Mouse (Mus musculus) cerebellum, adult 2 months (tissue): ENCODE results near the gene Rabgap1. TPM values are rescaled to one million over a fixed set of nuclear protein-coding genes. Genes with fewer than 3 reads are reported as not detected.

Source experiments
- DNase-seq, 2 experiments: peaks; one replicate each; pipeline ENCODE4 v3.0.0; 2021
- H3K27ac ChIP-seq: fragments of 200-500 bp; 2 replicates; pipeline ENCODE4 v1.5.1; 2012; ENCODE audit warnings: low read length, control low read depth, inconsistent platforms; ENCODE audit not compliant: insufficient read depth
- H3K27me3 ChIP-seq: fragments of 200-500 bp; 2 replicates; pipeline ENCODE4 v1.6.1; 2012; ENCODE audit warnings: inconsistent platforms, mild to moderate bottlenecking, low read length, moderate library complexity; ENCODE audit not compliant: control insufficient read depth, insufficient read depth
- H3K4me1 ChIP-seq: fragments of 200-500 bp; 2 replicates; pipeline ENCODE4 v1.6.1; 2011; ENCODE audit warnings: low read length; ENCODE audit not compliant: control insufficient read depth, insufficient read depth
- H3K4me3 ChIP-seq: fragments of 200-500 bp; replicated peaks from 2 replicates; pipeline ENCODE3; 2011; ENCODE audit warnings: mild to moderate bottlenecking, low read depth, low read length, control low read depth; ENCODE audit not compliant: insufficient read depth
- CTCF ChIP-seq: fragments of 200-500 bp; IDR thresholded peaks from 2 replicates; pipeline ENCODE4 v1.5.1; 2011; ENCODE audit warnings: low read depth, mild to moderate bottlenecking, control low read depth, low read length, moderate library complexity, borderline replicate concordance; ENCODE audit not compliant: insufficient read depth
- POLR2A ChIP-seq: fragments of 200-500 bp; IDR thresholded peaks from 2 replicates; pipeline ENCODE4 v1.6.1; 2011; ENCODE audit warnings: low read length, control low read depth, borderline replicate concordance; ENCODE audit not compliant: insufficient read depth
- WGBS: fragments of 180-500 bp; shearing (Covaris S2); methylation state at CpG from one replicate; pipeline ENCODE4 v1.1.7; 2018; 5-methylcytosine and 5-hydroxymethylcytosine counted together
- polyA plus RNA-seq: library from polyadenylated mRNA; depleted of rRNA; stranded (reverse); fragments of >200 nt; gene quantifications from 2 replicates; pipeline ENCODE4 v1.2.3, GENCODE M21; 2012; rRNA removed

The Rabgap1 gene
- polyA plus RNA-seq, 1 experiment, result 40.4 TPM

DNA sequence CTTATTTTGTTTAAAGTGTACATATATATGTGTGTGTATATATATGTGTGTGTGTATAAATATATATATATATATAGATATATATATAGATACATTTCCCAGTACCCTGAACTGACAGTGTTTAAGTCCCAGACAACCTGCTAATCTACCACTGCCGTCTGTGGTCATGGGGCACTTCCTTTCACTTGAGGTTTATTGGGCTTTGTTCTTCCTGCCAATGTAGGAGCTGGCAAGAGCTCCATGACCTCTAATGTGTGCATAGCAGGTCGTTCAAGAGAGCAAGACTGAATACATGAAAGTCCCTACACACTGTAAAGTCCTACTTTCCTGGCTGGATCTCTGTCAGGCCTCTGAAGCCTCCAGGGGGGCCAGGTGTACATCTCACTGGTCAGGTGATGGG, 122.5 kb downstream of the Rabgap1 start:
- Histone ChIP-seq H3K27me3 (no peaks in the 10 kb centered on the region), H3K27ac (no peak overlapping the region), H3K4me3 (no peak overlapping the region), H3K4me1 (peaks cover 3% of the 10 kb centered on the region; the same call in 1 of the 2 replicates)
- DNase-seq, result no peak
- TF ChIP-seq CTCF (no peak), POLR2A (no peak)
- WGBS, result 21% methylated on average over 2 of the region's 2 CpGs

DNA sequence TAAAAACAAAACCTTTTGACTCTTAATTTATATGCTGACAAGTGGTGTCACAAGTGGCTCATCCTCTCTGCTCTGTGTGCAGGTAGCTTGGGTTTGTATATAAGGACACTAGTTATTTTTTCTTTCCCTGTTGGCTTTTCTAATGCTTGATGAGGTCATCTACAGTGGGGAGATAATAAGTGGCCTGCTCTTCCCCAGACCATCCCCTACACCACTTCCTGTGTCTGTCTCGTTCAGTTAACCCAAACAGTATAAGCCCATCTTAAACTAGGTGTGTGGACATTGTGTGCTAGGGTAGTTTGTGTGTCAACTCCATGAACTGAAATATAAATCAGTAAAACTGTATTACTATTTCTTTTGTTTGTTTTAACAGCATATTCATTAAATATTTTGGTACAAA, 123.0 kb downstream of the Rabgap1 start:
- 94% methylated on average over 1 of the region's 1 CpGs for WGBS
- Histone ChIP-seq H3K4me1 (peaks cover 3% of the 10 kb centered on the region; the same call in 1 of the 2 replicates), H3K4me3 (no peak overlapping the region), H3K27me3 (no peaks in the 10 kb centered on the region), H3K27ac (no peak overlapping the region)
- no peak for DNase-seq
- no peak for TF ChIP-seq CTCF
- no peak for TF ChIP-seq POLR2A

DNA sequence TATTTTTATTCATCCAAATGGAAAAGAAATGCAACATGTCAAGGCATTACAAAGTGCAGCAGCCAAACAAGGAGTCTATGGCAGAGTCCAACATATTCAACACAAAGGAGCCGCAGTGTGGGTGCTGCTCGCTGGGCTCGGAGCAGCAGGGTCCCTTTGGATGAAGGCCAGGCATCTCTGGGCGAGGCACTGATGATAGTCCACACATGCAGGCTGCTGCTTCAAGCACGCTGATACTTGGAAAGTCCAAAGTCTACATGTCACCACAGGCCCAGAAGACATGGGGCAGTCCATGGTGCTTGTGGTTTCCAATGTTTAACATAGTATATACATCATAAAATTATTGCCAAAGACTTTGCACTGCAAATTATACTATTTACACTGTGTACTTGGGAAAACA, 126.8 kb downstream of the Rabgap1 start:
- TF ChIP-seq CTCF (no peak), POLR2A (no peak)
- H3K27me3 ChIP-seq, result no peaks in the 10 kb centered on the region
- WGBS, result 10% methylated on average over 5 of the region's 5 CpGs
- H3K4me3 ChIP-seq, result no peak overlapping the region
- peaks cover 10% of the 10 kb centered on the region for H3K4me1 ChIP-seq
- peak in 1 of 2 experiments; percentile 27 for DNase-seq
- no peak overlapping the region for H3K27ac ChIP-seq

DNA sequence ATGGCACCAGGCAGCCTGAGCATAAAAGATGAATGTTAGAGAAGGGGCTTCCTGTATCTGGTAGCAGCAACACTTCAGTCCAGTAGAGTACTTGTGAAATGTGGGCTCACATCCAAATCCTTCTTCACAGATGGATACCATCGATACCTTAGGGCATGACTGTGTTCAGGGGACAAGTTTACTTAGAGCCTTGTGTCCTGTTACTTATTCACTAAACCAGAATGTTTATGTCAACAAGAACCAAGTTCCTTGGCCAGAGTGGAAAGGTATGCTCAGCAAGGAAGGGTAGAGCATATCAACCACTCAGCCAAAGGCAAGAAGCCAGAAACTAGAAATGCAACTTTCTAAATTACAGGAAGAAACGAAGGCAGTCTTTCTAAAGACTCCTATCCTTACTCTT, 127.6 kb downstream of the Rabgap1 start:
- Histone ChIP-seq H3K4me1 (peaks cover 17% of the 10 kb centered on the region), H3K27ac (no peak overlapping the region), H3K4me3 (no peak overlapping the region), H3K27me3 (no peaks in the 10 kb centered on the region)
- WGBS, result 52% methylated on average over 2 of the region's 2 CpGs
- DNase-seq, result no peak
- TF ChIP-seq CTCF (no peak), POLR2A (no peak)

DNA sequence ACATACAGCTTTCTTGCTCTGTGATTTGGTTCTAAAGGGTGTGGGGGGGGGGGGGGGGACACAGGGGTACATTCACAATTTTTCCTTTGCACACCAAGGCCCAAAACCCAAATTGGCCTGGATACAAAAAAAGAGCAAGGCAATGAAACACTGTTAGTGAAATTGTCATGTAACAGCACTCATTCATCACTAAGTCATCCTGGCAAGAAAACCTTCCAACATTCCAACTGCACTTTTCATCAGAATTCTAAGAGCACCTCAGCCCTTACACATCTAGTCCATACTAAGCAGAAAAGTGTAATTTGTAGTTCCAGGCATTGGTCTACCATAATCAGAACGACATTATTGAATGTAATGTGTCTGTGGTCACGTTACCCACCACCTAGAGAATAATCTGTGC, 129.1 kb downstream of the Rabgap1 start:
- no peaks in the 10 kb centered on the region for H3K27me3 ChIP-seq
- DNase-seq, result no peak
- H3K27ac ChIP-seq, result no peak overlapping the region
- peaks cover 25% of the 10 kb centered on the region for H3K4me1 ChIP-seq
- no peak overlapping the region for H3K4me3 ChIP-seq
- no peak for TF ChIP-seq CTCF
- TF ChIP-seq POLR2A, result no peak
- WGBS, result 96% methylated on average over 2 of the region's 2 CpGs

DNA sequence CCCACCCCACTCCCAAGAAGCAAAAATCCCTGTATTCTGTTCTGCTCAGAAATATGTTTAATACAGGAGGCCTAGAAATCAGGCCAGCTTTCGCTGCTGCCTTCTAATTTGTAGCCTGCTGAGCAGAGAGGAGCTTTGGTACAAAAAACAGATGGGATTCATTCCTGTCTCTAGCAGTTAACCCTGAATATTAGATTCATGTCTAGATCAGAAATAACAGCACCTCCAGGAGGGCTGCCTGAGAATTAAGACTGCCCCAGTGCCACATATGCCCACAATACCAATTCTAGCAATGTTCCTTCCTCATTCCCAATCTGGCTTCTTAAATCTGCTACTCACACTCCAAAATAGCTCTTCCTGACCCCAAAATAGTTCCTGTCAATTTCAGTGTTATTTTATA, 133.6 kb downstream of the Rabgap1 start:
- H3K27ac ChIP-seq, result no peak overlapping the region; the same call in 1 of the 2 replicates

DNA sequence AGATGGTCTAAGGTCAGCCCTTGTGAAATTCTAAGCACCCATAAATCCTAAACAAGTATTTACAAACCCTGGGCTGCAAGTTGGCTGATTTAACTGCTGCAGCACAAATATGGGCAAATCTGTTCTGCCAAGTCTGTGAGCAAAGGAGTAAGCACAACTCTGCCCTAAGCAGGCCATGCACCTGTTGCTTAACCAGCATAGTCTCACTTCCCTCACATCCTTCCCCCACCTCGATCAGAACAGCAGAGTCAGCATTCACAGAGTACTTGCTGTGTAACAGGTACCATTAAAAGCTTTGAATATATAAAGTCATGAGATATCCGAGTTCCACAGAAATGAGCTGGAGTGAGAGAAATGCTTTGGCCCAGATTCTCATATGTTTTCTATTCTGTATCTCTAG, 135.1 kb downstream of the Rabgap1 start:
- Histone ChIP-seq H3K4me3 (no peak overlapping the region), H3K4me1 (peaks cover 34% of the 10 kb centered on the region), H3K27me3 (no peaks in the 10 kb centered on the region), H3K27ac (no peak overlapping the region; the same call in 1 of the 2 replicates)
- no peak for DNase-seq
- WGBS, result 83% methylated on average over 2 of the region's 2 CpGs
- TF ChIP-seq CTCF (no peak), POLR2A (no peak)

More for the DNA sequence above, 133.6 kb downstream of the Rabgap1 start:
- no peaks in the 10 kb centered on the region for H3K27me3 ChIP-seq
- TF ChIP-seq POLR2A (no peak), CTCF (no peak)
- WGBS, result 6% methylated on average over 1 of the region's 1 CpGs
- no peak overlapping the region for H3K4me3 ChIP-seq
- peaks cover 34% of the 10 kb centered on the region for H3K4me1 ChIP-seq
- DNase-seq, result peak; percentile 55 to 88

DNA sequence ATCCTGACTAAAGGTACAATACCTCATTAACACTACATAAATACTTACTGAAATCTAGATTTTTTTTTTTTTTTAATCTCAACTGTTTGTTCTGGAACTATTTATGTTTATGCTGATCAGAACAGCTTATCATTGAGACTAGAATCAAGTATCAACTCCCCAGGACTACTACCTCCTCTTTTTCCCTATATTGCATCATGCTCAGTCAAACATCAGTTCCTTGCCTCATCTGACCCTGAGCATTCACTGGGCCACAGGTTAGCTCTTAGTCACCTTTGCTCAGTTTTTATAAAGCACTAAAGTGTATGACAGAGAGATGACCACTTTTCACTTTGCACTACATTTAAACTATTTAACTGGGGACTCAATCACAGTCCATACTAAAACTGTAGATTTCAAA, 144.8 kb downstream of the Rabgap1 start:
- Histone ChIP-seq H3K27ac (no peak overlapping the region), H3K4me3 (no peak overlapping the region), H3K4me1 (no peaks in the 10 kb centered on the region), H3K27me3 (no peaks in the 10 kb centered on the region)
- TF ChIP-seq CTCF (no peak), POLR2A (no peak)
- no peak for DNase-seq

Other genes with a start within 250 kb of the Rabgap1 start
- gene Olfr366, start 231.7 kb upstream of the Rabgap1 start, polyA plus RNA-seq, result not detected in 2 replicates
- gene Olfr368, start 116.8 kb upstream of the Rabgap1 start, polyA plus RNA-seq, result not detected in 2 replicates
- gene Pdcl, start 83.9 kb upstream of the Rabgap1 start, polyA plus RNA-seq, result 31.0 and 33.7 TPM in 2 replicates
- gene Rc3h2, start 20.4 kb upstream of the Rabgap1 start, polyA plus RNA-seq, result 27.3 TPM in 2 replicates
- 7.7 and 8.3 TPM in 2 replicates for gene Zbtb26, start 144 bp upstream of the Rabgap1 start, polyA plus RNA-seq
- 7.4 and 8.0 TPM in 2 replicates for gene Zbtb6, start 108 bp upstream of the Rabgap1 start, polyA plus RNA-seq
- gene Gpr21, start 73.1 kb downstream of the Rabgap1 start, polyA plus RNA-seq, result 1.0 and 1.4 TPM in 2 replicates